Mouse (Mus musculus) leukemia stem cell, adult 10-12 weeks (primary cell): Measurements from ENCODE around the gene Ush1g. TPM values are rescaled to one million over a fixed set of nuclear protein-coding genes. Genes with fewer than 3 reads are reported as not detected.

Source experiments
- polyA plus RNA-seq: library from polyadenylated mRNA; stranded (reverse); fragments of >175 nt; gene quantifications from 2 replicates; pipeline ENCODE4 v1.2.3, GENCODE M21; 2012; ENCODE audit warnings: low replicate concordance

Gene Ush1g
- 0.28 and 0.50 TPM in 2 replicates for polyA plus RNA-seq

DNA sequence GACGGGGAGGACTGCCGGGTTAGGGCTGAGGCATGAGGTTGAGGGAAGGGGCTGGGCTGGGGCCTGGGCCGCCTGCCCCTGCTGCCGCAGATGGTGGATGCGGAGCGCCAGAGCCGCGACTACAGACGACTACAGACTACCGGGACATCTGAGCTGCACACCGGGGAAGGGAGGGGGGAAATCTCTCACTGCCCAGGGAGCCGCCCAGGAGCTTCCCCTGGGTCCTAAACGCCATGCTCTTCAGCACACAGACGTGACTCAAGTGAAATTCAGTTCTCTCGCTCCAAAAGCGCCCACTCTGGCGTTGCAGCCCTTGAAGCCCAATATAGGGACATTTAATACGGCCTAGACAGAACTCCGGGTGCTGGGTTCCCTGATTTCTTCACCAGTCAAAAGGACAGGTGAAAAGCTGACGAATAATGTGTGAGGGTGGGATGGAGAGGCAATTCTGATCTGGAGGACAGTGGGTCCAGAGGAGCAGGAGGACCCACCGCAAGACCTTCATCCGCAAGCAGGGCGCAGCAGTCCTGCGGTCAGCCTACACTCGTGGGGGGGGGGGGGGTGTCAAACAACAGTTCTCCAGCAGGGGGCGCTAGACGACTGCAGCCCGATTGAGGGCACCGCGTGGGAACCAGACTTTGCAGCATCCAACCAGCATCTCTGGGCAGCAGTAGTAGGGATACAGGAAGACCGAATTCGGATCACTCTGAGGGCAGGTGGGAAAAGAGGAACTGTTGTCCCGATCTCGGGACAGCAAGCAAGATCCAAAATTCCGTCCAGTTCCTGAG is at the start of gene Ush1g:
Ush1g (minus strand) TSS at position 136 of the 788 bp plus-strand sequence.

DNA sequence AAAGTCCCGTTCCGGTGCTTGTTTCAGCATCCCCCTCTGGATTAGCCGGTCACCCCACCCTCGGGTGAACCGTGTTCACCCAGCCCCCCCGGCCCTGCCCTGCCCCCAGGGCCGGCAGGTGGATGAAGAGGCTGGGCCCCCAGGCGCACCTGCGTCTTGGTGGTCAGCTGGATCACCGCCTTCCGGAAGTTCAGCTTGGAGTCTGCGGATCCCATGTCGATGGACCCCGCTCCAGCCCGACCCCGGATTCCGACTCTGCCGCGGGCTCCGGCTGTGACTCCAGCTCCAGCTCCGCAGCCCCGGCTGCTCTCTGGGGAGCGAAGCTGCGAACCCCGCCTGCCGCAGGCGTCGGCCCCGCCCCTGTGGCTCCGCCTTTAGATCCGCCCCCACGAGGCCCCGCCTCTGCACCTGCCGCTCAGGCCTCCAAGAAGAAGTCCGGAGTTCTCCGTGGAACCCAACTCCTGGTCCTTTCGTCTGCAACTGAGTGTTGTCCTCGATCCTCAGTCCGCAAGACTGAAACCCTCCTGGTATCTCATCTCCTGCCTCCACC is 45.6 kb upstream of the Ush1g start, which contains the start of gene Hid1:
Hid1 (minus strand) TSS at position 362 of the 550 bp plus-strand sequence.

DNA sequence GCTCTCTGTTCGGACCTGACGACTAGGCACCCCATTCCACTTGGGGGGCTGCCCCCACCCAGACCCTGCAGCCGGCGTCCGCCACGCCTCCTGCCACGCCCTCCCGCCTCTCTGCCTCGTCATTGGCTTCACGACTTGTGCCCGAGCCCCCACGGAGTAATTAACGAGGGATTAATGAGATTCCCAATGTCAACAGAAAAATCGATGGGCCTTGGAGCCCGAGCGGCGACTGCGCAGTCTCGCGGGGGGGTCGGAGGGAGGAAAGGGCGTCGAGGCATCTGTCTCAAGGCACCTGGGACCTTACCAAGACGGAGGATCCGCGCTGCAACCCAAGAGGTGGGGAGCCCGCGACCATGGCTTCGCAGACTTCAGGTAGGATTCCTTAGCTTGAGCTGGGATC is 12.7 kb upstream of the Ush1g start, which contains the start of gene Otop3:
Otop3 (plus strand) TSS at position 201 of the 400 bp plus-strand sequence.

DNA sequence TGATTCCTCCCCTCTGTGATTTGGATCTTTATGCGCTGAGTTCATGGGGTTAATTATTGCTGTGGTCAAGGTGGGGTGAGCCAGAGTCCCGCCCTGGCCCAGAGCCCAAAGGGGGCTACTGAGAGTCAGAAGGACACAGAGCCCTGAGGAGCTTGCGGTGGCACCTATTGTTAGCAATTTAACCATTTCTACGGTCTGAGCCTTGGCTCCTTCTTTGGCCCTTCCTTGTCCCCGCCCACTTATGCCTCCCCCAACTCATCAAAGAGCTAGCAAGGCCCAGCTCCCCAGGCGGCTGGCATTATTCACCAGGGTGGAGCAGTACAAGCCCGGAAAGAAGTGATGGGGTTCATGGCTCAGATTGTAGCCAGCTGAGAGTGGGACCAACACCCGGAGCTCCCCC is 15.0 kb downstream of the Ush1g start, which contains the start of gene Otop2:
Otop2 (plus strand) TSS at position 301 of the 400 bp plus-strand sequence.

DNA sequence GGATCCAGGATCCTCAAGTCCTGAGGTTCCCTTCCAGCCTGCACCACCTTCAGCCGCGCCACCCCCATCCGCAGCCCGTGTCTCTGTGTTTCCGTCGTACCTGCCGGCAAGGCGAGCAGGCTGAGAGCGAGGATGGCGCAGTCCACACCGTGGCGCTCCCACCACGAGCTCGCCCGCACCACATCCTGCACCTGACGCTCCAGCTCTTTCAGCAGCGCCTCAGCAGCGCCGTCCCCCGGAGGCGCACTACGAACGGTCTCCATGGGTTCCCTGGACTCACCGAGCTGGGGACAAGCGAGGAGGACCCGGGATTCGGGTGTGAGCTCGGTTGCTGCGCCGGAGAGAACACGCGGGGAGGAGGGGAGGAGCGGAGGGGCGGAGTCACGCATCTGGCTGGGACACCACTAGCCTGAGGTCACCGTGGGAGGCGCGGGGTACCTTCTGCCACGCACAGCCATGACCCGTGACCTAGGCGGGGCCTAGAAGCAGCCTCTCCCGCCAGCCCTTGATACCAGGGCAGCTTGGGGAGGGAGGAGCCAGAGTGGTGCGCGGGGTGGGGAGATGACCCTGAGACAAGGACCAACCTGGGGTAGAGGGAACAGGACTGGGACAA is 24.5 kb downstream of the Ush1g start, which contains the start of gene Fads6:
Fads6 (minus strand) TSS at position 450 of the 613 bp plus-strand sequence.

DNA sequence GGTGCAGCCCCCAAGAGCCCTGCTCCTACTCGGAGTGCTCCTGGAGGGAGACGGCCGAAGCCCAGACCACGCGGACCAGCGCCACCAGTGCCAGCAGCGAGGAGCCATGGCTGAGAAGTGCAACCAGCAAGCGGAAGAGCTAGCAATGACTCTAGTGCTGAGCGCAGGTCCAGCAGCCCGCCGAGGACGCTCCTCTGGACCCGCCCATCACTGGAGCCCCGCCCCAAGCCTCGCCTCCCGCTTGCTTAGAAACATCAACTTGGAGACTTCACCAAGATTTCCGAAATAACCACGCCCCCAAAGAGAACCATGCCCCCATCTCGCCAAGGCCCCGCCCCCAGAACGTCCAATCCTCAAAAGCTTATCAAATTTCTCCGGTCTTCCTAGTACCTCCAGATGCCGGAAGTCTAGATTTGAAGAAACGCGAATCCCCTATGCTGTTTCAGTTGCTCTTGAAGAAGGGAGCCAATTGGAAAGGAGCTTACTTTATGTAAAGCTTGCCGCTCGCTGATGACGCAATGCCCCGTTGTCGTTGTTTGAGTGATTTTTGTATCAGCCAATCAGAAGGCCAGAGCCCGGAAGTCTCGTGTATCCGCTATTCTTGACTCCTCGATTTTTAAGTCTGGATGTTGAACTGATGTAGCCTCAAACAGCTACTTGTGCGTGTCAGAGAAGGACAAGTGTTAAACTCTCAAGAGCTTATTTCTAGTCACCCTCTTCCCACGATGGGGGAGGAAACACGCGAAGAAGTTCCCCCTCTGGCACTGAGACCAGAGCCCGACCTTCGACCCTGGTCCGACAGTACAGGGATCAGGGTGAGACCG is 44.8 kb downstream of the Ush1g start, which contains the start of gene Fdxr:
Fdxr (minus strand) TSS at position 271 of the 824 bp plus-strand sequence.

DNA sequence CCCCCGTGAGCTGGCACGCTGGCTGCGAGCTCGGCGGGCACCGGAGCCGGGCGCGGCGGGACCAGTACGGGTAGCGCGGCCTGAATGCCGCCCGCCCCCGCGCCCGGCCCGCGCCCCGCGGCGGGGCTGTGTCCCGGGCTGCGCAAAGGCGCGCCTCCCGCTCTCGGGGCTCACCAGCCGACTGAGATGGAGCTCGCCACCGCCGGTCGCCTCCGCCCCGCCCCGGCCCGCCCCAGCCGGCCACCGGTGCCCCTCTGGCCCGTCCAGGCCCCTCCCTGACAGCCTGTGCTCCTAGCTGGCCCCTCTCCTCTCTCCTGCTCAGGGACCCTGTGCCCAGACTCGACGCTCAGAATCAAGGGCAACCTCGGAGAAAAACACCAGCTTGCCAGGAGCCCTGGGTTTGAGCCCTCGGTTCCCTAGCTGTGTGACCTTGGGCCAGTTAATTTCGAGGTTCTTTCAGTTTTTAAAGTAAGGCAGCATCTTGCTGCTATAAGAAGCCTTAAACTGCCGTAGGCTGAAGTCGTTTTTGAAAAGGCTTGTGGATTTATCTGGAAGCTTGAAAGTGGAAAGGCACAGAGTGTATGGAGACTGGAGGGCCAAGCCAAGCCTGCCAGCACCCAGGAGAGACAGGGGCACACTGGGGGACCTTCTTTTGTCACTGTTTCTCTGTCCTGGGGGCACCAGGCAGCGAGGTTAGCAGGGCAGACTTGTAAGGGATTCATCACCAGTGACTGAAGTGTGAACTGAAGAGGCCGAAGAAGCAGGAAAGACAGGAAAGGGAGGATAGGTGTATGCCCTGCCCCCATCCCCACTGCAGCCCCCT is 54.6 kb downstream of the Ush1g start, which contains the start of gene Grin2c:
Grin2c (minus strand) TSS at position 183 of the 823 bp plus-strand sequence.

Other genes starting within 250 kb of the Ush1g start
- 1.5 TPM in 2 replicates for gene Rab37, start 230.6 kb downstream of the Ush1g start, polyA plus RNA-seq
- gene Cd300lf, start 188.0 kb downstream of the Ush1g start, polyA plus RNA-seq: 0.87 and 2.4 TPM in 2 replicates
- 29.5 and 39.0 TPM in 2 replicates for gene Slc9a3r1, start 158.7 kb downstream of the Ush1g start, polyA plus RNA-seq
- gene Tmem104, start 134.6 kb downstream of the Ush1g start, polyA plus RNA-seq: 9.5 and 18.3 TPM in 2 replicates
- 11.2 and 17.7 TPM in 2 replicates for gene Nat9, start 134.2 kb downstream of the Ush1g start, polyA plus RNA-seq
- gene Grin2c, start 54.8 kb downstream of the Ush1g start, polyA plus RNA-seq: 2.6 and 3.5 TPM in 2 replicates
- 28.9 and 35.2 TPM in 2 replicates for gene Fdxr, start 45.0 kb downstream of the Ush1g start, polyA plus RNA-seq
- gene Fads6, start 24.4 kb downstream of the Ush1g start, polyA plus RNA-seq: 0.05 and 0.08 TPM in 2 replicates
- gene Otop2, start 14.9 kb downstream of the Ush1g start, polyA plus RNA-seq: not detected in 2 replicates
- not detected in 2 replicates for gene Otop3, start 12.7 kb upstream of the Ush1g start, polyA plus RNA-seq
- gene Hid1, start 45.7 kb upstream of the Ush1g start, polyA plus RNA-seq: 1.3 and 1.7 TPM in 2 replicates
- gene Cdr2l, start 59.9 kb upstream of the Ush1g start, polyA plus RNA-seq: 0.75 and 0.91 TPM in 2 replicates
- gene Mrpl58, start 81.7 kb upstream of the Ush1g start, polyA plus RNA-seq: 57.4 and 57.8 TPM in 2 replicates
- gene Atp5h, start 97.9 kb upstream of the Ush1g start, polyA plus RNA-seq: 11.6 and 26.2 TPM in 2 replicates
- 18.3 and 34.4 TPM in 2 replicates for gene Kctd2, start 98.1 kb upstream of the Ush1g start, polyA plus RNA-seq
- not detected in 2 replicates for gene Trim80, start 118.5 kb upstream of the Ush1g start, polyA plus RNA-seq
- gene Slc16a5, start 140.4 kb upstream of the Ush1g start, polyA plus RNA-seq: 0.21 and 2.1 TPM in 2 replicates
- 38.6 and 55.7 TPM in 2 replicates for gene Armc7, start 153.6 kb upstream of the Ush1g start, polyA plus RNA-seq
- gene Nt5c, start 169.8 kb upstream of the Ush1g start, polyA plus RNA-seq: 70.2 and 101 TPM in 2 replicates
- gene Jpt1, start 192.3 kb upstream of the Ush1g start, polyA plus RNA-seq: 242 and 300 TPM in 2 replicates
- 68.7 and 370 TPM in 2 replicates for gene Sumo2, start 214.2 kb upstream of the Ush1g start, polyA plus RNA-seq
- 8.4 and 41.9 TPM in 2 replicates for gene Nup85, start 242.4 kb upstream of the Ush1g start, polyA plus RNA-seq